Mouse (Mus musculus) heart, postnatal 14 days (tissue): ENCODE data around the gene Tmem150c. TPM values are rescaled to one million over a fixed set of nuclear protein-coding genes. Genes with fewer than 3 reads are reported as not detected.

ENCODE experiments used
- DNase-seq, 2 experiments: peaks; one replicate each; pipeline ENCODE4 v3.0.0; 2021 to 2022
- intact Hi-C: fragments of 180-260 bp; cut with DNase I; formaldehyde crosslinking; loops from one replicate; pipeline ENCODE4 v1.15.1; 2025
- total RNA-seq, 2 experiments: library from RNA; stranded (reverse); gene quantifications; 2 replicates each; pipeline ENCODE4 v1.2.3; 2021

Tmem150c gene
- total RNA-seq, 2 experiments from 2014 or later, result 5.1 to 5.6 TPM

- no peak for DNase-seq
- intact Hi-C loops, result no loop called here
Measured at GRCm38 (mm10) chr5:100109543-100110282, 49.9 kb downstream of the Tmem150c start.

DNA sequence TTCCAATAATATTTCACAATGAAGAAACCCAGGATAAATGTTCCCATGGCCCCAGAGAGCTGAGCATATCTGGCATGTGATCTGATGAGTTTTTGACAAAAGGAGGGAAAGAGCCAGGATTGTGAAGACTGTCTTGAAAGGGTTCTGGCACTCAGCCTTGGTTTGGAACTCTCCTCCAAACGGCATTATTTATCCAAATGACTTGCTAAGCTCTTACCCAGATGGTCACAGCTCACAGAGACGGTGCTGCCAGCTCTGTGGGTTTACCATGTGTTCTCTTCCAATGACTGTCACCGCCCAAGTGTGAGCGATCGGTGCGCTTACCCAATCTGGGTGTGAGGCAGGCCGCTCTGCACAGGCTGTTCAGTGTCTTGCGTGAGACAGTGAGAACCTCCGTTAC lies 50.7 kb downstream of the Tmem150c start:
- peak in 1 of 2 experiments; percentile 16 for DNase-seq
- intact Hi-C loops, result no loop called here

DNA sequence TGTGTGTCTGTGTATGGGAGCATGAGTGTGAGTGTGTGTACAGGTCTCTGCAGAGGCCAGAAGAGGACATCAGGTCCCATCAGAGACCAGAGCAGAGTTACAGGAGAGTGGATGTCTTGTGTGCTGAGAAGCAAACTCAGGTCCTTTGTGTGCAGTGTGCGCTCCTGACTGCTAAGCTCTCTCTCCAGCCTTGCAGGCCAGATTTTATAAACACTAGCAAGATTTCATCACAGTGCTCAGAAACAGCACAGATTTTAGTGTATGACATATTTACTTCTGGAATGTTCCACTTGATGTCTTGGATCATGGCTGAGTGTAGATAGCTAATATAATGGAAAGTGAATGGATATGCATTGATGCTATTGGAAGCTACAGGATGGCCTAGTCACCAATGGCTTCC lies 57.2 kb downstream of the Tmem150c start:
- DNase-seq, result no peak
- intact Hi-C loops, result no loop called here

GRCm38 (mm10) chr5:100097967-100098366 lies 61.6 kb downstream of the Tmem150c start:
- DNase-seq, result no peak
- intact Hi-C loops, result no loop called here

GRCm38 (mm10) chr5:100096955-100097354 lies 62.7 kb downstream of the Tmem150c start:
- no peak for DNase-seq
- intact Hi-C loops, result no loop called here

- intact Hi-C loops, result no loop called here
- no peak for DNase-seq
Measured at GRCm38 (mm10) chr5:100091602-100092001, 68.0 kb downstream of the Tmem150c start.

GRCm38 (mm10) chr5:100091263-100091594 lies 68.4 kb downstream of the Tmem150c start:
- intact Hi-C loops, result no loop called here
- DNase-seq, result no peak

GRCm38 (mm10) chr5:100090515-100091262 lies 68.9 kb downstream of the Tmem150c start:
- intact Hi-C loops, result no loop called here
- DNase-seq, result no peak

- intact Hi-C loops, result no loop called here
- peak in 1 of 2 experiments; percentile 51 for DNase-seq
Measured at GRCm38 (mm10) chr5:100085097-100085496, 74.5 kb downstream of the Tmem150c start.

GRCm38 (mm10) chr5:100083953-100084562 lies 75.5 kb downstream of the Tmem150c start:
- DNase-seq, result no peak
- intact Hi-C loops, result no loop called here

DNA sequence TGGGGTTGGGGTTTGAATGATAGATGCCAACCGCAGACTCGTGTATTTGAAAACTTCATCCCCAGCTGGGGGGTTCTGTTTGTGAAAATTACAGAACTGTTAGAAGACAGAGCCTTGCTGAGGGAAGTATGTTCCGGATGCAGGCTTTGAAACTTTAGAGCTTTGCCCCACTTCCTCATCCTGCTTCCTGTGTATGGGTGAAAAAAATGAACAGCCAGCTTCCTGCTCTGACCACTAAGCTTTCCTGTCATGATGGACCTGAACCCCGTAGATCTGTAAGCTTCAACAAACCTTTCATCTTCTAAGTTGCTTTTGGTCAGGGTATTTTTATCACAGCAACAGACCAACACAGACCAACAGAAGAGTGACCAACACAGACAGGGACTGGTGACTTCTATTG lies 77.6 kb downstream of the Tmem150c start:
- intact Hi-C loops, result no loop called here
- DNase-seq, result no peak

GRCm38 (mm10) chr5:100079931-100080275 lies 79.7 kb downstream of the Tmem150c start:
- intact Hi-C loops, result no loop called here
- DNase-seq, result no peak

GRCm38 (mm10) chr5:100079040-100079930 lies 80.3 kb downstream of the Tmem150c start:
- intact Hi-C loops, result no loop called here
- DNase-seq, result peak in 1 of 2 experiments; percentile 17

GRCm38 (mm10) chr5:100074571-100074970 lies 85.0 kb downstream of the Tmem150c start:
- intact Hi-C loops, result loop anchor here (5.0 kb wide), 1 partner anchor 93 kb away; no protein-coding TSS in a partner anchor
- no peak for DNase-seq

DNA sequence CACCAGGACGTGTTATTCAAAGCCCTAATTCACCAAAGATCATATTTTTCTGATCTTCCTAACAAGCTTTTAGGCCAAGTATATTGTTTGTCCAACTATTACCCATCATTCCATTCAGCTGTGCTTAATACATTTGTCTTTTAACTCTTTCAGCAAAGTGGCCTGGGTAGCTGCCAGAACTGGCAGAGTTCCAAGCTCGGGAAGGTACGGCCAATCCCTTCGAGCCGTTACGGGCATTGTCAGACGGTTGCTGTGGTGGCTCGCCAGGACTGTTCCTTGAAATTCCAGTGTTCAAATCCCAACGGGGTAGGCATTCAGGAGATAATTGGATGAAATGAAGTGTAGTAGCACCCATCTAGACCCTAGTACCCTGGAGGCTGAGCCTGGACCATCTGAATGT lies 87.1 kb downstream of the Tmem150c start:
- no peak for DNase-seq
- intact Hi-C loops, result loop anchor here (5.0 kb wide), 1 partner anchor 95 kb away; no protein-coding TSS in a partner anchor

- DNase-seq, result no peak
- intact Hi-C loops, result loop anchor here (5.0 kb wide), 1 partner anchor 96 kb away; no protein-coding TSS in a partner anchor
Measured at GRCm38 (mm10) chr5:100071541-100071940, 88.1 kb downstream of the Tmem150c start.

DNA sequence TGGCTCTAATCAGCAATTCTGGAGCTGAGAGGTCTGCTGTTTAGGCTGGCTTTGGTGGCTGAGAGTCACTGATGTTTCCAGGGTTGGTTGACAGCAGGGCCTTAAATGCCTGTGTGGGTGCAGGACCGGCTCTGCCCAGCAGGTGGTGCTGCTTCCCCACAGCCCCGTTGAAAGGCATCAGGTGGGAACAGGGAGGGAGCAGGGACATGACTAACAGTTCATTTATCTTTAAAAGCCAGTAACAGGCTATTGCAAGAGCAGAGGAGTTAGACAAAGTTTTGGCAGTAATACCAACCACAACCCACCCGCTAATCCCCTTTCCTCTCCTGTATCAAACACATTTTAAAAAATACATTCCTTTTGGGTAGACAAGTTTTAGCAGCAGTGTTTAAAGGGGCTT lies 89.4 kb downstream of the Tmem150c start:
- intact Hi-C loops, result loop anchor here (1.0 to 5.0 kb wide), 3 partner anchors 97 to 252 kb away; no protein-coding TSS in a partner anchor

GRCm38 (mm10) chr5:100069526-100069925 lies 90.1 kb downstream of the Tmem150c start:
- intact Hi-C loops, result no loop called here
- no peak for DNase-seq

More for the DNA sequence above, 89.4 kb downstream of the Tmem150c start:
- DNase-seq, result peak; percentile 85 to 90

DNA sequence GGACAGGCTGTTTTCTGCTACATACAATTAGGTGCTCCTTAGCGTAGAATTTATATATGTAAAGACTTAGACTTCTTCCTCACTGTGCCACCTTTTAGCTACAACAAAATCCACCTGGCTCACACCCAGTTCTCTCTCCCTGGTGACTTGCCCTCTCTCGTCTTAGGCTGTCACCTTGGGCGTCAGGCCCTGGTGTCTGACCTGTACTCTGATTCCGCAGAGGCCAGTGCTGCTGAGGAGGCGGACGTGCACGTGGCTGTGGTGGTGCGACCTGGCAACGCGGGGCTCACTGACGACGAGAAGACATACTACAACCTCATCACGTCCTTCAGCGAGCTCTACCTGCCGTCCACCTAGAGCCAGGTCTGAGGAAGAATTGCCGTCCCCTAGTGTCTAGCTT lies 92.0 kb downstream of the Tmem150c start:
- intact Hi-C loops, result no loop called here

GRCm38 (mm10) chr5:100060876-100061275 lies 98.7 kb downstream of the Tmem150c start:
- DNase-seq, result no peak
- intact Hi-C loops, result no loop called here

More for the DNA sequence above, 92.0 kb downstream of the Tmem150c start:
- DNase-seq, result no peak
